In the genomic region with DNA sequence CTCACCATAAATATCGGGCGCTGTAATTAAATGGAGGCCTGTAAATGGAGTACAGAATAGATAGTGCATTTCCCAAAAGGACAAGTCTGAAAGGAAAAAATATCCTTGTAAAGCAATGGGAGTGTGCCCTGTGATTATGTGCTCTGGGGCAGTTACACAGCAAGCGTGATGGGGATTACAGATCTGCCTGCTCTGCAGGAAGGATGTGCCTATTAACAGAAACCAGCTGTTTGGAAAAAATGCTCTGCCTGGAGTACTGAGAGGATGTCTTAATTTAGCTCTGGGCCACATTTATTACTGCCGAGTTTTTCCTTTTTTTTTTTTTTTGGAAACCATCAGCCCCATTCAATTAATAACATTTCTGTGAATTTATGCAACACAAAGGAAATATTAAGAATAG, we compare ENCODE assay signal across 11 mouse cellular contexts.
DNase-seq lines count a peak whose midpoint lies in the region; ATAC-seq and TF ChIP-seq lines count a peak whose summit lies in the region.
"Had no signal": no experiment of that assay in that cellular context is flagged by ENCODE, and none has a peak within 500 bp of the region (broad histone marks: within the 10 kb centered on the region; RNA-seq: fewer than 3 reads in every experiment).

No protein-coding gene starts in this region.

- no peak overlapping the region for H3K4me3 ChIP-seq in hindbrain, embryonic 14.5 days (replicated peaks; ENCODE audit: low read length)
- no peak overlapping the region for H3K4me3 ChIP-seq in hindbrain, embryonic 11.5 days (ENCODE audit: low read depth, low read length)
- no peak overlapping the region for H3K4me3 ChIP-seq in embryonic facial prominence, embryonic 14.5 days (ENCODE audit: low read depth, low read length)
- H3K4me3 ChIP-seq: embryonic facial prominence, embryonic 12.5 days had no signal

- no peak for TF ChIP-seq CTCF in brain, embryonic 14.5 days (IDR thresholded peaks at IDR 0.05; ENCODE audit: borderline replicate concordance, extremely low read depth, insufficient read depth, insufficient read length)

- no peak overlapping the region for H3K27ac ChIP-seq in hindbrain, embryonic 14.5 days
- H3K27ac ChIP-seq in hindbrain, embryonic 11.5 days (ENCODE audit: low read depth, low read length) = no peak overlapping the region
- no peak overlapping the region for H3K27ac ChIP-seq in embryonic facial prominence, embryonic 14.5 days (replicated peaks; ENCODE audit: low read depth, low read length)
- H3K27ac ChIP-seq: embryonic facial prominence, embryonic 12.5 days had no signal

- no peaks in the 10 kb centered on the region for H3K27me3 ChIP-seq in hindbrain, embryonic 14.5 days (ENCODE audit: control insufficient read depth, insufficient read depth, low read length)
- no peaks in the 10 kb centered on the region for H3K27me3 ChIP-seq in hindbrain, embryonic 11.5 days (ENCODE audit: control insufficient read depth, insufficient read depth, low read length)
- H3K27me3 ChIP-seq in embryonic facial prominence, embryonic 14.5 days (replicated peaks; ENCODE audit: control insufficient read depth, insufficient read depth, low read length) = no peaks in the 10 kb centered on the region
- H3K27me3 ChIP-seq: embryonic facial prominence, embryonic 12.5 days had no signal

- H3K4me1 ChIP-seq in hindbrain, embryonic 14.5 days (replicated peaks; ENCODE audit: control insufficient read depth, insufficient read depth, low read length) = no peaks in the 10 kb centered on the region
- no peaks in the 10 kb centered on the region for H3K4me1 ChIP-seq in hindbrain, embryonic 11.5 days (replicated peaks; ENCODE audit: control insufficient read depth, insufficient read depth, low read length)
- H3K4me1 ChIP-seq in embryonic facial prominence, embryonic 14.5 days (ENCODE audit: control insufficient read depth, insufficient read depth, low read length) = no peaks in the 10 kb centered on the region
- H3K4me1 ChIP-seq: embryonic facial prominence, embryonic 12.5 days had no signal

- TF ChIP-seq POLR2A in brain, embryonic 14.5 days (IDR thresholded peaks at IDR 0.05; ENCODE audit: borderline replicate concordance, extremely low read depth, insufficient read depth, insufficient read length, poor library complexity, severe bottlenecking) = no peak

- no peak overlapping the region for H3K4me2 ChIP-seq in hindbrain, embryonic 14.5 days (replicated peaks)
- H3K4me2 ChIP-seq in hindbrain, embryonic 11.5 days (replicated peaks; ENCODE audit: low read depth, low read length) = no peak overlapping the region
- no peak overlapping the region for H3K4me2 ChIP-seq in embryonic facial prominence, embryonic 14.5 days (ENCODE audit: low read depth, low read length)
- H3K4me2 ChIP-seq: embryonic facial prominence, embryonic 12.5 days had no signal

- no peaks in the 10 kb centered on the region for H3K36me3 ChIP-seq in hindbrain, embryonic 14.5 days (replicated peaks; ENCODE audit: control insufficient read depth, insufficient read depth)
- no peaks in the 10 kb centered on the region for H3K36me3 ChIP-seq in hindbrain, embryonic 11.5 days (ENCODE audit: control insufficient read depth, insufficient read depth, low read length)
- no peaks in the 10 kb centered on the region for H3K36me3 ChIP-seq in embryonic facial prominence, embryonic 14.5 days (ENCODE audit: control insufficient read depth, insufficient read depth, low read length)
- H3K36me3 ChIP-seq: embryonic facial prominence, embryonic 12.5 days had no signal

- H3K9ac ChIP-seq in hindbrain, embryonic 14.5 days = no peak overlapping the region
- no peak overlapping the region for H3K9ac ChIP-seq in hindbrain, embryonic 11.5 days (ENCODE audit: low read depth, low read length)
- no peak overlapping the region for H3K9ac ChIP-seq in embryonic facial prominence, embryonic 14.5 days (ENCODE audit: low read depth, low read length)
- H3K9ac ChIP-seq: embryonic facial prominence, embryonic 12.5 days had no signal

- peak; percentile 43 for DNase-seq in hindbrain, embryonic 14.5 days (ENCODE audit: low spot score)
- no peak for DNase-seq in hindbrain, embryonic 11.5 days (ENCODE audit: low spot score)
- peak; percentile 59 for DNase-seq in brain, embryonic 14.5 days (ENCODE audit: low read depth)
- peak; percentile 74 for DNase-seq in embryonic facial prominence, embryonic 14.5 days (ENCODE audit: low spot score)
- peak; percentile 22 for DNase-seq in lung, postnatal 36 days
- no peak for DNase-seq in natural killer cell, adult 2 months (ENCODE audit: low spot score in 2 of 2)
- DNase-seq: gastrocnemius, postnatal 14 days; thymus, postnatal 25 days had no signal

- ATAC-seq in hindbrain, embryonic 14.5 days (ENCODE audit: low FRiP score) = peak; percentile 83
- no peak for ATAC-seq in hindbrain, embryonic 11.5 days (ENCODE audit: low FRiP score)
- 0 out of 2 replicates have a peak, but pooled peaks have one; percentile 37 for ATAC-seq in embryonic facial prominence, embryonic 14.5 days (ENCODE audit: low read depth)
- ATAC-seq in megakaryocyte-erythroid progenitor cell, adult 5-6 weeks (replicated peaks; ENCODE audit: low FRiP score, low TSS enrichment, poor library complexity, severe bottlenecking) = no peak
- ATAC-seq: intestine, postnatal 0 days had no signal

- H3K9me3 ChIP-seq in hindbrain, embryonic 14.5 days (ENCODE audit: control insufficient read depth, low read length) = no peaks in the 10 kb centered on the region
- no peaks in the 10 kb centered on the region for H3K9me3 ChIP-seq in hindbrain, embryonic 11.5 days (ENCODE audit: control insufficient read depth, low read length)
- H3K9me3 ChIP-seq in embryonic facial prominence, embryonic 14.5 days (ENCODE audit: control insufficient read depth, low read length) = no peaks in the 10 kb centered on the region
- H3K9me3 ChIP-seq: embryonic facial prominence, embryonic 12.5 days had no signal

- WGBS in hindbrain, embryonic 14.5 days = 64% methylated on average over 4 of the region's 4 CpGs
- WGBS in hindbrain, embryonic 11.5 days = 68% methylated on average over 4 of the region's 4 CpGs
- WGBS in embryonic facial prominence, embryonic 14.5 days = 42% methylated on average over 4 of the region's 4 CpGs

Comparison
In these comparisons a context has a peak if more than half of its experiments do, and no peak if none do; other contexts are left out.
1. ATAC-seq: peak in hindbrain, embryonic 14.5 days (single experiment) and embryonic facial prominence, embryonic 14.5 days (single experiment); none in hindbrain, embryonic 11.5 days (single experiment) and megakaryocyte-erythroid progenitor cell, adult 5-6 weeks (single experiment).
2. DNase-seq: peak in hindbrain, embryonic 14.5 days (single experiment), brain, embryonic 14.5 days (single experiment), embryonic facial prominence, embryonic 14.5 days (single experiment) and lung, postnatal 36 days (single experiment); none in hindbrain, embryonic 11.5 days (single experiment) and natural killer cell, adult 2 months (0 of 2).